Mouse (Mus musculus): ENCODE data around the gene Oscar.

- no peak for TF ChIP-seq MAFK (IDR thresholded peaks at IDR 0.05; ENCODE audit: insufficient read depth, low read depth, low read length)
- TF ChIP-seq HCFC1 (IDR thresholded peaks at IDR 0.05; ENCODE audit: borderline replicate concordance, insufficient read depth, low read length) = no peak
- TF ChIP-seq CHD2 (IDR thresholded peaks at IDR 0.05; ENCODE audit: low read depth, low read length) = no peak
These were observed 44.1 kb downstream of the Oscar start for GRCm38 (mm10) chr7:3571847-3572246.
